Mouse (Mus musculus) heart, adult 8-10 months (tissue): ENCODE measurements around the gene Lysmd1. TPM values are rescaled to one million over a fixed set of nuclear protein-coding genes. Genes with fewer than 3 reads are reported as not detected.
"Not testable (repeated sequence)": the region's sequence is repeated elsewhere in the genome, so short reads cannot be mapped to it uniquely, and the experiment has no call there.

Source experiments
- DNase-seq: peaks from one replicate; pipeline ENCODE4 v3.0.0; 2022; ENCODE audit warnings: low spot score
- total RNA-seq, 4 experiments: library from RNA; stranded (reverse); gene quantifications; 2 replicates each; pipeline ENCODE4 v1.2.4; 2022

The Lysmd1 gene
- 1 to 10 TPM; 4.8 to 5.4 (median 5.0) TPM for total RNA-seq

GRCm38 (mm10) chr3:95133680-95134101, at the start of gene Lysmd1, which contains the start of gene Scnm1:
Gene Lysmd1 (plus strand): TSS chr3:95134088.
Gene Scnm1 (minus strand): TSS chr3:95134011.
- DNase-seq: peak; percentile 93

DNA sequence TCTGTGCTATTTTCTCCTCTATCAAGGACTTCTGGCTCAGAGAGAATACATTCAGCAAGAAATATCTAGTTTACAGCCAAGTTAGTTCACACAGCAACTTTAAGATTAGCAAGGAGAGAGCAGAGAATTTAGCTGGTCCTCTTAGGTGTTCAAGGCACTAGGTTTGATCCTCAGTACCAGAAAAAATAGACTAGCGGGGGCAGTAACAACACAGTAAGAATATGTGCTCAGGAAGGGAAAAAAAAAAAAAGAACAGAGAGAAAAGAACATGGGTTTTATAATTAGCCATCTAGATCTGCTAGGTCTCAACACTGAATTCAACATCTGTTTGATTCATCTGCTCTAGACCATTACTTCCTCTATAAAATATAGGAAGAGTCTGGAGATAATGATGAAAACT, 45.8 kb upstream of the Lysmd1 start:
- no peak for DNase-seq

DNA sequence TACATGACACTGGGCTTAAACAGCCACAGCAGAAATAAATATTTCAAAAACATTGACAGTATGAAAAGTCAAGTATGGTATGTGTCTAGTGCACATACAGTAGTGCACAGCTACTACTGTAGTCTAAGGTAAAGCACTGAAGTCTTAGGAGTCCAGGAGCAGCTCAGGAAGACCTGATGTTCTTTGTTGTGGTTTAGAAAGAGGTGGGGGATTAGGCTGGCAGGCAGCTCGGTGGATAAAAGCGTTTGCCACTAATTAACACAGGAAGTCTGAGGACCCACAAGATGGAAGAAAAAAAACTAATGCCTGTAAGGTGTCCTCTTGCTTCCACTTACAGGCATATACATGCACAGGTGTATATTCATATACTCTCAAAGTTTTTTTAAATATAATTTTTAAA, 33.0 kb upstream of the Lysmd1 start:
- no peak for DNase-seq

GRCm38 (mm10) chr3:95105121-95105520, 28.8 kb upstream of the Lysmd1 start:
- DNase-seq: no peak

DNA sequence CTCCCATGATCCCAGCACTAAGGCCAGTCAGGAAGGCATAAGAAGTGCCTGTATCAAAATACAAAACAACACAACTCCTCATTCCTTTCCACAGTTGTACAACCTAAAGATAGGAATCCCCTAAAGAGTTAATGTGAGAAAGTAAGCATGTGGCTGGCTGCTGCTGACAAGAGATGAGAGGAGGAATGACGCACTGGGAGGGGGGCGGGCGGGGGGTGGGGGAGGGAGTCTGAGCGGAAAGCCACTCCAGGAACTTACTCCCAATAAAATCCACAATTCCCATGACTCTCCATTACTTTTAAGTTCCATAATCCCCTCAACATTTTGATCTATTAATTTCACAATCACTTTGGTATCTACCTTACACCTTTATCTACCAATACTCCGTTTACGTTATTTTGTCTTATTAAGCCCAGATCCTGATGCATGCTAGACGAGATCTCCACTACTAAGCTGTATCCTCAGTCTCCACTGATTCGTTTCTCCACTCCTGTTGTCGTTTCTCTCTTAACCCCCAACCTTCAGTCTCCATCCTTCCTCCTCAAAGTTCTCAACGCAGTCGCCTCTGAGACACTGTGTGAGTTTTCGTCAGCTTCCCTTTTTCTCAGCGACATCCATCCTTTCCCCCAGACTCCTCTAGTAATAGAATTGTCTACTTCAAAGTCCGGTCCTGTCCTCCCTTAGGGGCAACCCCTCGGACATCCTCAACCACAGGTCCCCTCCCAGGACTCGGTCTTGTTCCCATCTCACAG, 28.1 kb upstream of the Lysmd1 start:
- DNase-seq: no peak

DNA sequence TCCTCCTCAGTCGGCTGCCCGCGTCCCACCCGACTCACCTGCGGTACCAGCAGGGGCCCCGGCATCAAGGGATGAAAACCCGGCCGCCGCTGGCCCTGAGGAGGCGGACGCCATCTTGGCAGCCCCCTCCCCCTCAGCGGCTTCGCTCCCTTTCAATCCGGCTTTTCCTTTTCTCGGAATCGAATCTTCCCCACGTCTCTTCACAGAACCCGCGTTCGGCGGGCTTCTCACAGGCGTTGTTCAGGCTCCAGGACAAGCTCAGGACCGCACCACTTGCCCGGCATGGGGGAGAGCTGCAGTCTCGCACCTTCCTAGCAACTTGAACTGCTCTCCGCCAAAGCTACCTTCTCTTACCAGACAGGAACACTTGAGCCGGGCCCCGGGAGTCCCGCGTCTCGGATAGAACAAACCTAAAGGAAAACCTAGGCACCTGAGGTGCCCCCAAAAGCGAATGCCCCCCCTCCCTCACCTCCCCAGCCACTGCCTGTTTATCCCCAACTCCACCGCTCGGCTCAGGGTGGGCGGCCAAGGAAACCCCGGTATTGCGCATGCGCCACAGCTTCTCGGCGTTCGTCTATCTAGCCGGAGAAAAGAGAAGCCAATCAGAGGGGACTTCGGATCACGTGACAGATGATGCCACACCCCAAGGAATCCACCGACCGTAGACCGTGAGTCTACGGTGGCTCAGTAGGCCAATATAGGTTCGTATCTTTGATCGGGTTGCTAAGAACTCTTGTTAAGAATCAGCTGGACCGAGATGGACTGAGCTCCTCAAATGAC, 27.4 kb upstream of the Lysmd1 start, which contains the start of gene Pip5k1a:
TSS of gene Pip5k1a (minus strand) at position 593 of the 780 bp plus-strand sequence.
- peak; percentile 96 for DNase-seq

GRCm38 (mm10) chr3:95107308-95107707, 26.6 kb upstream of the Lysmd1 start:
- DNase-seq: not testable (repeated sequence)

- no peak for DNase-seq
These were observed 26.0 kb upstream of the Lysmd1 start for GRCm38 (mm10) chr3:95107898-95108297.

GRCm38 (mm10) chr3:95110911-95111726, 22.8 kb upstream of the Lysmd1 start, which contains the start of gene Vps72:
Gene Vps72 (plus strand): TSS chr3:95111022.
- peak; percentile 89 for DNase-seq

DNA sequence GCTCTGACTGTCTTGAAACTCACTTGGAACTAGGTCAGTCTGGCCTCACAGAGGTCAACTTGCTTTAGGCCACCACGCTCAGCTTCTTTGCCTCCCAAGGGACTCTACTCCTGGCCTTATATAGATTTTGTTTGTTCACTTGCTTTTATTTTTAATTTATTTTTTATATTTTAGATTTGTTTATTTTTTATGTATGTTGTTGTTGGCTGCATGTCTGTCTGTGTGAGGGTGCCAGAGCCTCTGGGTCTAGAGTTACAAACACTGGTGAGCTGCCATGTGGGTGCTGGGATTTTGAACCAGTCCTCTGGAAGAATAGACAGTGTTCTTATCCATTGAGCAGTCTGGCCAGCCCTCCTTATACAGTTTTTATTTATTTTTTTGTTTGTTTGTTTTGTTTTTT, 21.1 kb upstream of the Lysmd1 start:
- no peak for DNase-seq

DNA sequence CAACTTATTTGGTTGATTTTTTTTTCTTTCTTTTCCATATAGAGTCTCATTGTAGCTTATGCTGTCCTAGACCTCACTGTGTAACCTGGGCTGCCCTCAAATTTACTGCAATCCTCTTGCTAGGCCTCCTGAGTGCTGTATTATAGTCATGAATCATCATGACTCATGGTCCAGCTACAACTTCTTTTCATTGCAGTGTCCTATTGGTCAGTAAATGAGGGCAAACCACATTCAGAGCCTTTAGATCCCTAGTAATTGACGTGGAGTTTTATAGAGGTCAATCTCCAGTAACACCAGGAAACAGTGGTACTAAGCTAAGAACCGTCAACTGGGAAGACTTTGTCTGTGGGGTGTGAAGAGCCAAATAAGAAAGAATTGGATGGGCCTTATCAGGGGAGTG, 16.1 kb upstream of the Lysmd1 start:
- DNase-seq: no peak

- no peak for DNase-seq
These were observed 12.3 kb upstream of the Lysmd1 start for GRCm38 (mm10) chr3:95121580-95121979.

GRCm38 (mm10) chr3:95124246-95124645, 9.6 kb upstream of the Lysmd1 start, which contains the start of gene Tmod4:
Gene Tmod4 (plus strand): TSS chr3:95124476.
- no peak for DNase-seq

- DNase-seq: no peak
These were observed 8.9 kb upstream of the Lysmd1 start for GRCm38 (mm10) chr3:95124972-95125371.

- no peak for DNase-seq
These were observed 4.6 kb upstream of the Lysmd1 start for GRCm38 (mm10) chr3:95129226-95129651.

DNA sequence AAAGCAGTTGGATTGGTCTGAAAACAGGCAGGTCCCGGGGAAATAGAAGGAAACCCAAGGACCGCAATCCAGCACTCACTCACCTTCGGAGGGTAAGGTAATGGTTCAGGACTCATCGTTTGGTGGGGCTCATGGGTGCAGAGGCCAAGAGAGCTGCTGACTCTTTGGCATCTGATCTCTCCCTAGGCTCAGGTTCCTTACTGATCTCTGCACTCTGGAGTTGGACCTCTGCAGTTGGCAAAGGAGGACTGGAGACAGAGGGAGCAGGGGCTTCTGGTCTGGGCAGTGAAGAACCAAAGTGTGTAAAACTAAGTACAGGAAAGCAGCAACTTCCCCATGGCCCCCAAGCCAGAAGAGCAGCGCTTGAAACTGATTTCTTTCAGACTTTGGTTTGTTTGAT, 3.8 kb upstream of the Lysmd1 start:
- DNase-seq: no peak

- not testable (repeated sequence) for DNase-seq
These were observed 1.5 kb upstream of the Lysmd1 start for GRCm38 (mm10) chr3:95132389-95132788.

DNA sequence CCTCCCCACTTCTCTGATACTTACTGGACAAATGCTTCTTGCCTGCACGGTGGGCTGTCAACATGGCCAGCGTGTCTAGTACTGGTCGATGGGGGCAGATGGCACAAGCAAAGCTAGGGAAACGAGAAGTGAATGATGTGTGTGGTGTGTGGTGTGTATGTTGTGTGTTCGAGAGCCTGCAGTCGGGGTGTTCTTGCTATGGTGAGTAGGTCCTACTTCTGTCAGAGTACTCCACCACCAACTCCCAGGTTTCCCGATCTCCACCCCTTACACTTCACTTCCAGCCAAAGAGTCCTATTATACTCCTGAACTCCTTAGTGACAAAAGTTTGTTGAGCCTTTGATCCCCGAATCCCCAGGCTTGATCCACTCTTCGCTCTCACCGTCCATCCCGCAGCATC, 712 bp upstream of the Lysmd1 start:
- no peak for DNase-seq

DNA sequence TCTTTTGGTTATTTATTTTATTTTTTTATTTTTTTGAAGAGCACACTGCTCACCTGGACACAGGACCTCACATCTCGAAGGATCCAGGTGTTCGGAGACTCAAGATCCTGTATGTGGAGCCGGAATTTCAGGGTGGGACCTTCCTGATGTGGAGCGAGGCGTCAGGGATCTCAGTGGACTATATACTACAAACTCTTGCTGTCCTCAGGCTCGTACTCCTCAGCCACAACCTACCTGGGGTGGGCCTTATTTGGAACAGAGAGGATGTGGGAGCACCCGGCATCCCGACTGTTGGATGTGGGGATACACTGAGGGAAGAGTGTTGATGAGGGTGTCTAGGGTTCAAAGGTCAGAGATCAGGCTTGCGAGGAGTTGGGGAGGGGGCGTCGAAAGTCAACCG, 245 bp downstream of the Lysmd1 start:
- not testable (repeated sequence) for DNase-seq

- DNase-seq: no peak
These were observed 1.1 kb downstream of the Lysmd1 start for GRCm38 (mm10) chr3:95135023-95135422.

DNA sequence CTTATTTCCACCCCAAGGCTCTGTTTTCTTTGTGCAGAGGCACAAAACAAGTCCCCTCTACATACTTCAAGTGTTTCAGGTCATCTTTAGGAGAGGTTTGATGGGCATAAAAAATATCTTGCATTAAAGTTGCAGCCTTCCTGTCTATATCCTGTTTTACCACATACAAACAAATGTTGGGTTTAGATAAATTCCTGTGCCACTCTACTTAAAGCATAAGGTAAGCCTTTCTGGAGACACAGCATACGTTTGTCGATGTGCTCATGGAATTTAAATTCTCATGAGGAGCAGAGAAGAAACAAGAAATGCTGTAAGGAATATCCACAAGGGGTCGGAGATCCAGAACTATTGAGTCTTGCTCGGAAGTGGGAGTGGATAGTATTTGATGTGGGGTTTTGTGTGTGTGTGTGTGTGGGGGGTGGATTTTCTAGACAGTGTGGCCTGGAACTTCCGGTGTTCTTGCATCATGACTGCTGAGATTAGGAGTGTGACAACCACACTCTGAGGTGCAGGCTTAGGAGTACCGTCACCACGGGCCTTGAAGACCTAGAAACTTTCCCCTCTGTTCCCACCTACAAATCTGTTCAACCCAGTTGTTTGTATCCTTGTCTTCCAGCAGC, 1.7 kb downstream of the Lysmd1 start:
- DNase-seq: no peak
